Mouse (Mus musculus) testis, adult 2 months (tissue): ENCODE data around the gene Npas3.
A peak's percentile ranks its signal among the peaks of the same experiment; 100 is the strongest.

Source experiments
- CTCF ChIP-seq: fragments of 200-500 bp; IDR thresholded peaks from 2 replicates; pipeline ENCODE4 v1.5.1; 2012; ENCODE audit warnings: low read depth, mild to moderate bottlenecking, inconsistent platforms, low read length, moderate library complexity; ENCODE audit not compliant: control insufficient read depth, insufficient read depth, insufficient replicate concordance
- POLR2A ChIP-seq: fragments of 200-500 bp; IDR thresholded peaks from 2 replicates; pipeline ENCODE4 v1.6.1; 2012; ENCODE audit warnings: low read depth, mild to moderate bottlenecking, inconsistent platforms, low read length, moderate library complexity; ENCODE audit not compliant: control insufficient read depth

GRCm38 (mm10) chr12:54098785-54099184 lies 850.3 kb downstream of the Npas3 start:
- TF ChIP-seq CTCF: peak; percentile 71; the same call in 1 of the 2 replicates
- no peak for TF ChIP-seq POLR2A
